Mouse (Mus musculus) adrenal gland, postnatal 10 days (tissue): ENCODE measurements around the gene Wars2. TPM values are rescaled to one million over a fixed set of nuclear protein-coding genes. Genes with fewer than 3 reads are reported as not detected.

Experiments
- DNase-seq: peaks from one replicate; pipeline ENCODE4 v3.0.0; 2021; ENCODE audit warnings: mixed read lengths
- microRNA-seq: library from miRNA; unstranded; fragments of <30 nt; microRNA quantifications from one replicate; pipeline ENCODE4 v1.2.0, GENCODE M21; 2021
- total RNA-seq, 2 experiments: library from RNA; stranded (reverse); gene quantifications; 2 replicates each; pipeline ENCODE4 v1.2.3; 2021

The Wars2 gene
- total RNA-seq, 2 experiments from 2014 or later = 11.4 to 12.6 TPM

DNA sequence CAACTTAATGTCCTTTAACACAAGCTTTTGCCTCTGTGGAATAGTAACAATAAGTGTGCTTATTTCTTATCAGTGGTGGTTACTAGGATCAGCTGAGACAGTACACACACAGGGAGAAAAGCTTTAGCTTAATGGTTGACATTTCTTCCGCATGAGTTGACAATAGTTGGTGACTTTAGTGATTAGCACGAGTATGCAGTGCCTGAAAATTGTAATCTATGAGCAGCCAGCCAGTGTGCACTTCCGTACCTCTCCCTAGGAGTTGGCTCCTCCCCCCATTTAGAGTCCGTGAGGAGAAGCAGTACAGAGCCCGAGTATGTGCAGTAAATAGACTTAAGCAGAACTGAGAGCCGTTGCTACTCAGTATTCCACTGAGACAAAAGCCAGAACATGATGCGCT is 123.8 kb downstream of the Wars2 start:
- DNase-seq = no peak

GRCm38 (mm10) chr3:99266752-99267303 is 126.0 kb downstream of the Wars2 start:
- DNase-seq = no peak

- DNase-seq = no peak
Observed at GRCm38 (mm10) chr3:99277973-99278580, 137.2 kb downstream of the Wars2 start.

- no peak for DNase-seq
Observed at GRCm38 (mm10) chr3:99279718-99280117, 138.8 kb downstream of the Wars2 start.

GRCm38 (mm10) chr3:99281453-99281852 is 140.6 kb downstream of the Wars2 start:
- DNase-seq = no peak

DNA sequence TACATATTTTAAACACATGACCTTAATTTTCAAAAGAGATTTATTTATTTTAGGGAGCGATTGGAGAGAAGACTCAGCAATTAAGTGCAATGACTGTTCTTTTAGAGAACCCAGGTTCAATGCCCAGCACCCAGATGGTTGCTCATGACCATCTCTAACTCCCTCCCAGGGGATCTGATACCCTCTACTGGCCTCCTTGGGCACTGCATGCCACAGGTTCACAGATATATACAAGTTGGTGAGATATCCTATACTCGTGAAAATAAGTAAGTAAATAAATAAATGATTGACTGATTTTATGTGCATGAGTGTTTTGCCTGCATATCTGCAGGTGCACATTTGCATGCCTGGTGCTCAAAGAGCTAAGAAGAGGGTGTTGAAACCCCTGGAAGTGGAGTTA is 147.4 kb downstream of the Wars2 start:
- DNase-seq = no peak

Small RNA genes within 50 kb of the gene (microRNA-seq; reads per million reads assigned to microRNA genes)
- gene Mir6481 = not detected

Other genes starting within 250 kb of the Wars2 start
- 100 to 1,000 TPM; 106 to 158 TPM for gene Hao2, start 247.8 kb upstream of the Wars2 start, total RNA-seq
- gene Tbx15, start 99.3 kb downstream of the Wars2 start, total RNA-seq = 10 to 100 TPM in 1 of 2 experiments, 1 to 10 TPM in 1; 1.8 to 10.8 TPM